Mouse (Mus musculus) liver, embryonic 16.5 days (tissue): ENCODE results near the gene Entpd1. TPM values are rescaled to one million over a fixed set of nuclear protein-coding genes. Genes with fewer than 3 reads are reported as not detected.

ENCODE experiments used
- ATAC-seq: fragments of 200-750 bp; cut with Nextera tagmentation; 2 replicates; pipeline ENCODE4 v1.8.0; 2017; ENCODE audit warnings: low read depth, mild to moderate bottlenecking, moderate number of reproducible peaks, moderate library complexity
- H3K27ac ChIP-seq: fragments of 300-500 bp; sonication (generic); 2 replicates; pipeline ENCODE4 v1.5.1; 2014; ENCODE audit warnings: mild to moderate bottlenecking, low read length
- H3K27me3 ChIP-seq: fragments of 300-500 bp; sonication (generic); 2 replicates; pipeline ENCODE4 v1.6.1; 2014; ENCODE audit warnings: low read depth, low read length, mixed read lengths; ENCODE audit not compliant: control insufficient read depth, insufficient read depth
- H3K36me3 ChIP-seq: fragments of 300-500 bp; sonication (generic); 2 replicates; pipeline ENCODE4 v1.6.1; 2014; ENCODE audit warnings: mild to moderate bottlenecking; ENCODE audit not compliant: control insufficient read depth, insufficient read depth
- H3K4me1 ChIP-seq: fragments of 300-500 bp; sonication (generic); 2 replicates; pipeline ENCODE4 v1.6.1; 2014; ENCODE audit warnings: low read depth, low read length, mixed read lengths; ENCODE audit not compliant: control insufficient read depth
- H3K4me2 ChIP-seq: fragments of 300-500 bp; sonication (generic); 2 replicates; pipeline ENCODE4 v1.6.1; 2014; ENCODE audit warnings: low read depth, low read length, mixed read lengths
- H3K4me3 ChIP-seq: fragments of 300-500 bp; sonication (generic); 2 replicates; pipeline ENCODE4 v1.5.1; 2014; ENCODE audit warnings: low read depth, mild to moderate bottlenecking, low read length
- H3K9ac ChIP-seq: fragments of 300-500 bp; sonication (generic); 2 replicates; pipeline ENCODE4 v1.6.1; 2014; ENCODE audit warnings: low read depth, low read length
- H3K9me3 ChIP-seq: fragments of 300-500 bp; sonication (generic); replicated peaks from 2 replicates; pipeline ENCODE4 v1.6.1; 2016; ENCODE audit warnings: low read length; ENCODE audit not compliant: control insufficient read depth
- WGBS: fragments of 180-500 bp; shearing (Covaris S2); extraction: QIAGEN DNeasy Blood & Tissue Kit; methylation state at CpG from one replicate; pipeline ENCODE4 v1.1.7; 2014; ENCODE audit not compliant: insufficient replicate concordance; 5-methylcytosine and 5-hydroxymethylcytosine counted together
- polyA plus RNA-seq: library from polyadenylated mRNA; unstranded; fragments of >200 nt; fragmentation: Nextera tagmentation; extraction: Ambion mirVana; gene quantifications from 2 replicates; pipeline ENCODE4 v1.2.1, GENCODE M21; 2015

Gene Entpd1
- polyA plus RNA-seq, 1 experiment from 2014 or later, result 4.7 TPM

DNA sequence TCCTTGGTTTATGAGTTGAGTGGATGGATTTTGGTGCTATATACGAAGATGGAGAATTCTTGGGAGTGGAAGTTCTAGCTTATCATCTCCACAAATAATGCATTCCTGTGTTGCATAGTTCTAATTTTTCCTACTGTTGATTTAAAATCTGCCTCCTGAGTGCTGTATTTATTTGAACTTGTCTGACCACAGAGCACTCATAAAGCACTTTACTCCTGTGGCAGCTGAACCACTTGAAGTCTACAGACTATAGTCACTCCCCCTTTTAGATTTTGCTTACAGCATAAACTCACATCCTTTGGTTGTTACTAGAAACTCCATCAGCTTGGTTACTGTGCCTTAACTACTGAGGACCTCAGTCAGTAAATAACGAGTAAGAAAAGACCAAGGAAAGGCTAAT lies 155.0 kb downstream of the Entpd1 start:
- Histone ChIP-seq H3K4me3 (no peak overlapping the region), H3K4me1 (peaks cover 11% of the 10 kb centered on the region), H3K27ac (no peak overlapping the region), H3K27me3 (no peaks in the 10 kb centered on the region), H3K4me2 (no peak overlapping the region), H3K9ac (no peak overlapping the region), H3K36me3 (no peaks in the 10 kb centered on the region), H3K9me3 (no peaks in the 10 kb centered on the region)
- 79% methylated on average over 2 of the region's 2 CpGs for WGBS
- no peak for ATAC-seq

DNA sequence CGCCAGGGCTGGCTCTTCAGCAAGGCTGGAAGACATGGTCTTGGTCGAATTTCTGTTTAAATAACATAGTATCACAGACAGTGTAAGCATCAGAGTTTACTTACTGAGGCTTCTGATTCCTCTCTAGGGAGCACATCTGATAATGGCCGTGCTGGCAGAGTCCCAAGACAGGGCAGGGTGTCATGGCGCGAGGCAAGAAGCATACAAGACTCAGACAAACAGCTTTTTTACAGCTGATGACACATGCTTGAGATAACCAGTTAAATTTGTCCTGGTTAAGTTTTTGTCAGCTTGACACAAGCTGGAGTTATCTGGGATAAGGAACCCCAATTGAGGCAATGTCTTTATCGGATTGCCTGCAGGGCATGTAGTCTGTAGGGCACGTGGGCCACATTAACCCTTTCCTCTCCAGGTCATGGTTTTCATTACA lies 157.2 kb downstream of the Entpd1 start:
- Histone ChIP-seq H3K27ac (peak overlapping the region; percentile 89), H3K27me3 (no peaks in the 10 kb centered on the region), H3K9me3 (no peaks in the 10 kb centered on the region), H3K4me1 (peaks cover 11% of the 10 kb centered on the region), H3K4me2 (peak overlapping the region; percentile 52), H3K4me3 (peak overlapping the region; percentile 44), H3K9ac (peak overlapping the region; percentile 46), H3K36me3 (no peaks in the 10 kb centered on the region)
- ATAC-seq, result peak; percentile 93
- 13% methylated on average over 7 of the region's 7 CpGs for WGBS

DNA sequence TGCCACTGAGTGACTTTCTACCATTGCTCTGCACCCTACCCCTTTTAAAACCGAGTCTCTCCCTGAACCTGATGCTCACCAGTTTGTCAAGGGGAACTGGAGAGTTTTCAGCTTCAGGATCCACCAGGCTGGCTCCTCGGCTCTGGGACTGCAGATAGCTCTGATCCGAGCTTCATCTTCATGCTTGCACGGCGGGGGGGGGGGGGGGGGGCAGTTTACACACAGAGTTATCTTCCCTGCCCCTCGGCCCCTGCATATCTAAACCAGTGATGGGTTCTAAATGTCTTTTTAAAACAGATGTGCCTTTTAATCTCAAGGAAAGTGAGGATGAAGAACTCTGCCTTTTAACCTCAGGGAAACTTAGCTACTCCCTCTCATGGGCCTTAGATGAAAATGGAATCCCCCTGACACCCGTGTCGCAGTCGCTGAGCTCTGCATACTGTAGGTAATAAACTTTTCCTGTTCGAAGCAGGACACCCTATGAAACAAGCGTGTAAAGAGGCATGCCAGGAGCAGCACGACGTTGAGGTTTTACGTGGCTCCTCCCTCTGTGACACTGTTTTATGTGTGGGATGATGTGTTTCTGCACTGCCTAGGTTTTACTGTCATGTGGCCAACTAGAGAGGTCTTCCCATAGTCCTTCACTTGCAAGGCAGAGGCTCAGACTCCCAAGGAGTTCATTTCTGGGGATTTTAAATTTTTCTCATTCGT lies 176.0 kb downstream of the Entpd1 start:
- H3K4me3 ChIP-seq, result no peak overlapping the region
- H3K9ac ChIP-seq, result no peak overlapping the region
- no peak overlapping the region for H3K27ac ChIP-seq
- no peak overlapping the region for H3K4me2 ChIP-seq
- H3K9me3 ChIP-seq, result no peaks in the 10 kb centered on the region
- no peaks in the 10 kb centered on the region for H3K27me3 ChIP-seq
- H3K36me3 ChIP-seq, result no peaks in the 10 kb centered on the region
- ATAC-seq, result no peak
- H3K4me1 ChIP-seq, result no peaks in the 10 kb centered on the region
- 54% methylated on average over 15 of the region's 15 CpGs for WGBS

DNA sequence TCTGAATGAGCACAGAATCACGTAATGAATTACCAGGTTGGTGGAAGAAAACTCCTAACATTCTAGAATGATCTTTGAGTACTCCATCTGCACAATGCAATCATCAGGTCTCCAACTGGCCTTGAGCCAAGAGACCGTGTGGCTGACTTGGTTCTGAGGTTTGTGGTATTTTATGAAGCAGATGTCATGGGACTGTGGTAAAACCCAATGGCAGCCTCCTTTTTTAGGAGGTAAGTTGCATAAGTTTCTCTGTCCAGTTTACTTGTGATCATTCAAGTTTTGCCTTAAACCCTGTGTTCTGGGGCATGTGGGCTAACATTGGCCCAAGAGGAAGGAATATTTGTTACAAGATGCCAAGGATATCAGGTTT lies 176.5 kb downstream of the Entpd1 start:
- 68% methylated on average over 2 of the region's 2 CpGs for WGBS

More for the DNA sequence above, 176.5 kb downstream of the Entpd1 start:
- no peaks in the 10 kb centered on the region for H3K27me3 ChIP-seq
- ATAC-seq, result no peak
- H3K9ac ChIP-seq, result no peak overlapping the region
- H3K4me2 ChIP-seq, result no peak overlapping the region
- no peaks in the 10 kb centered on the region for H3K9me3 ChIP-seq
- H3K4me3 ChIP-seq, result no peak overlapping the region
- H3K36me3 ChIP-seq, result no peaks in the 10 kb centered on the region
- H3K27ac ChIP-seq, result no peak overlapping the region
- H3K4me1 ChIP-seq, result no peaks in the 10 kb centered on the region

Other genes with a start within 250 kb of the Entpd1 start
- gene Sorbs1, start 98.6 kb upstream of the Entpd1 start, polyA plus RNA-seq, result 37.7 and 39.6 TPM in 2 replicates
- 28.6 and 28.8 TPM in 2 replicates for gene Aldh18a1, start 23.9 kb upstream of the Entpd1 start, polyA plus RNA-seq
- 1.3 and 1.6 TPM in 2 replicates for gene Tctn3, start 133 bp upstream of the Entpd1 start, polyA plus RNA-seq
- 0.72 and 0.95 TPM in 2 replicates for gene Cc2d2b, start 136.4 kb downstream of the Entpd1 start, polyA plus RNA-seq
- gene Ccnj, start 218.9 kb downstream of the Entpd1 start, polyA plus RNA-seq, result 2.6 TPM in 2 replicates